Mouse (Mus musculus): Measurements from ENCODE around the gene Pdcd4. TPM values are rescaled to one million over a fixed set of nuclear protein-coding genes. Genes with fewer than 3 reads are reported as not detected.

The Pdcd4 gene
- polyA plus RNA-seq (2012; fragmentation: generic; extraction: Trizol), result 2.4 TPM
- long read RNA-seq, experiment 1, partial matches to known transcripts, result 3 of 34 reads
- long read RNA-seq, experiment 1, other reads (novel, unspliced or antisense), result 27 of 34 reads
- long read RNA-seq, experiment 2, result 0 reads

GRCm38 (mm10) chr19:53892061-53892460, at the start of gene Pdcd4:
Gene Pdcd4, plus strand, starts transcription at chr19:53892231.
- H3K79me3 ChIP-seq (ENCODE audit: low read depth), result no peaks in the 10 kb centered on the region

GRCm38 (mm10) chr19:53843972-53844371, 48.1 kb upstream of the Pdcd4 start:
- no peaks in the 10 kb centered on the region for H3K79me2 ChIP-seq (ENCODE audit: control insufficient read depth, insufficient read depth)
- no peak overlapping the region for H3ac ChIP-seq (ENCODE audit: control insufficient read depth, insufficient read length, low read depth)
- peaks cover 24% of the 10 kb centered on the region for H3K36me3 ChIP-seq (ENCODE audit: control insufficient read depth, insufficient read depth)
- H3K79me3 ChIP-seq (ENCODE audit: low read depth), result no peaks in the 10 kb centered on the region
- TF ChIP-seq MAX (IDR thresholded peaks at IDR 0.05) (no peak), MYOG (IDR thresholded peaks at IDR 0.05; ENCODE audit: control insufficient read depth, extremely low read depth, insufficient read length) (no peak), MYOD1 (IDR thresholded peaks at IDR 0.05; ENCODE audit: control insufficient read depth, insufficient read length, low read depth) (no peak), USF1 (IDR thresholded peaks at IDR 0.05; ENCODE audit: low read depth) (no peak), CTCF (IDR thresholded peaks at IDR 0.05; ENCODE audit: control insufficient read depth, insufficient read depth, insufficient read length) (no peak), CEBPB (IDR thresholded peaks at IDR 0.05; ENCODE audit: low read depth) (no peak), FOSL1 (IDR thresholded peaks at IDR 0.05; ENCODE audit: insufficient read depth, low read length, poor library complexity, severe bottlenecking) (no peak)
- H3K27me3 ChIP-seq (ENCODE audit: control insufficient read depth, insufficient read depth, insufficient read length), result no peaks in the 10 kb centered on the region
- no peak overlapping the region for H3K4me3 ChIP-seq (ENCODE audit: insufficient read depth, poor library complexity, severe bottlenecking)

More at GRCm38 (mm10) chr19:53892061-53892460, at the start of gene Pdcd4:
- Histone ChIP-seq H3K79me2 (ENCODE audit: control insufficient read depth, insufficient read depth) (no peaks in the 10 kb centered on the region), H3K27me3 (ENCODE audit: control insufficient read depth, insufficient read depth, insufficient read length) (no peaks in the 10 kb centered on the region), H3ac (ENCODE audit: control insufficient read depth, insufficient read length, low read depth) (no peak within 1 kb of the TSS), H3K36me3 (ENCODE audit: control insufficient read depth, insufficient read depth) (no peaks in the 10 kb centered on the region), H3K4me3 (ENCODE audit: insufficient read depth, poor library complexity, severe bottlenecking) (no peak within 1 kb of the TSS)
- no peak for TF ChIP-seq CTCF (IDR thresholded peaks at IDR 0.05; ENCODE audit: control insufficient read depth, insufficient read depth, insufficient read length)
- no peak for TF ChIP-seq FOSL1 (IDR thresholded peaks at IDR 0.05; ENCODE audit: insufficient read depth, low read length, poor library complexity, severe bottlenecking)
- TF ChIP-seq MAX (IDR thresholded peaks at IDR 0.05), result no peak
- TF ChIP-seq USF1 (IDR thresholded peaks at IDR 0.05; ENCODE audit: low read depth), result no peak
- TF ChIP-seq MYOD1 (IDR thresholded peaks at IDR 0.05; ENCODE audit: control insufficient read depth, insufficient read length, low read depth), result no peak
- no peak for TF ChIP-seq MYOG (IDR thresholded peaks at IDR 0.05; ENCODE audit: control insufficient read depth, extremely low read depth, insufficient read length)
- no peak for TF ChIP-seq CEBPB (IDR thresholded peaks at IDR 0.05; ENCODE audit: low read depth)

GRCm38 (mm10) chr19:53848272-53848995, 43.6 kb upstream of the Pdcd4 start:
- Histone ChIP-seq H3K36me3 (ENCODE audit: control insufficient read depth, insufficient read depth) (peaks cover 25% of the 10 kb centered on the region), H3K79me2 (ENCODE audit: control insufficient read depth, insufficient read depth) (no peaks in the 10 kb centered on the region), H3K4me3 (ENCODE audit: insufficient read depth, poor library complexity, severe bottlenecking) (no peak overlapping the region), H3K79me3 (ENCODE audit: low read depth) (no peaks in the 10 kb centered on the region), H3K27me3 (ENCODE audit: control insufficient read depth, insufficient read depth, insufficient read length) (no peaks in the 10 kb centered on the region), H3ac (ENCODE audit: control insufficient read depth, insufficient read length, low read depth) (no peak overlapping the region)
- TF ChIP-seq MAX (IDR thresholded peaks at IDR 0.05) (no peak), MYOD1 (IDR thresholded peaks at IDR 0.05; ENCODE audit: control insufficient read depth, insufficient read length, low read depth) (no peak), CTCF (IDR thresholded peaks at IDR 0.05; ENCODE audit: control insufficient read depth, insufficient read depth, insufficient read length) (no peak), CEBPB (IDR thresholded peaks at IDR 0.05; ENCODE audit: low read depth) (no peak), MYOG (IDR thresholded peaks at IDR 0.05; ENCODE audit: control insufficient read depth, extremely low read depth, insufficient read length) (no peak)

DNA sequence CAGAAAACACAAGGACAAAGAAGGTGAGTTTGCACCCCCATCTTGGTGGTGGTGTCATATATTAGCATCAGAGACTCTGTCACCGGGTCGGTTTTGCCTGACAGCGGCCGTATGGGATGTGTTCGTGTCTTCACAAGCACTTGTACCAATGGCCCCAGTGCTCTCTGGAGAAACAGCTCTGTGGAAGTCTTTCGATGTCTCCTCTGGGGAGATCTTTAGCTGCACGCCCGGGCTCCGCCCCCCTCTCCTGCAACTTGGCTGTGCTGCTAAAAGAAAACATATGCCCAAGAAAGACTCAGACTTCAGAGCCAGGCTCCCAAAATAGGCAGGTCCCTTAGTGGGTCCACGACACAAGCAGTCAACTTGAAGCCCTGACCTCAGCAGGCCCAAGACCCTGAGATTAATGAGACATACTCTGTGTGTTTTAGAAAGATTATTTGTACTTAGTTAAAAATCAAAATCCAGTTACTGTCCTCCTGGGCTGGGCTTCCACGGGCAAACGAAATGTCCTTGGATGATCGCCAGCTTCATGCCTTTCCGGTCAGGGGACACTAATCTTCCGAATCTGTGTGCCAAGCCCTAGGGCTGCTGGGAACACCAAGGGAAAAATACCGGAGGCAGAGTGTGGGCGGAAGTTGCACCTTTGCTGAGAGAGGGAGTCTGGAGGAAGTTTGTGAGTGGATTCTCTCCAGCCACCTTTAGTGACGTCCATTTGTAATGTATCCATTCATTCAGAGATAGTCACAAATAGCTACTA, 41.7 kb upstream of the Pdcd4 start:
- no peak overlapping the region for H3ac ChIP-seq (ENCODE audit: control insufficient read depth, insufficient read length, low read depth)
- H3K4me3 ChIP-seq (ENCODE audit: insufficient read depth, poor library complexity, severe bottlenecking), result no peak overlapping the region
- H3K79me2 ChIP-seq (ENCODE audit: control insufficient read depth, insufficient read depth), result no peaks in the 10 kb centered on the region
- no peaks in the 10 kb centered on the region for H3K27me3 ChIP-seq (ENCODE audit: control insufficient read depth, insufficient read depth, insufficient read length)
- H3K36me3 ChIP-seq (ENCODE audit: control insufficient read depth, insufficient read depth), result peaks cover 19% of the 10 kb centered on the region
- no peaks in the 10 kb centered on the region for H3K79me3 ChIP-seq (ENCODE audit: low read depth)
- TF ChIP-seq CTCF (IDR thresholded peaks at IDR 0.05; ENCODE audit: control insufficient read depth, insufficient read depth, insufficient read length), result no peak
- TF ChIP-seq MAX (IDR thresholded peaks at IDR 0.05), result no peak
- TF ChIP-seq MYOD1 (IDR thresholded peaks at IDR 0.05; ENCODE audit: control insufficient read depth, insufficient read length, low read depth), result no peak
- no peak for TF ChIP-seq USF1 (IDR thresholded peaks at IDR 0.05; ENCODE audit: low read depth)
- no peak for TF ChIP-seq MYOG (IDR thresholded peaks at IDR 0.05; ENCODE audit: control insufficient read depth, extremely low read depth, insufficient read length)
- no peak for TF ChIP-seq FOSL1 (IDR thresholded peaks at IDR 0.05; ENCODE audit: insufficient read depth, low read length, poor library complexity, severe bottlenecking)
- no peak for TF ChIP-seq CEBPB (IDR thresholded peaks at IDR 0.05; ENCODE audit: low read depth)

GRCm38 (mm10) chr19:53851352-53851751, 40.7 kb upstream of the Pdcd4 start:
- Histone ChIP-seq H3K79me3 (ENCODE audit: low read depth) (no peaks in the 10 kb centered on the region), H3K36me3 (ENCODE audit: control insufficient read depth, insufficient read depth) (peaks cover 18% of the 10 kb centered on the region), H3ac (ENCODE audit: control insufficient read depth, insufficient read length, low read depth) (no peak overlapping the region), H3K79me2 (ENCODE audit: control insufficient read depth, insufficient read depth) (no peaks in the 10 kb centered on the region), H3K4me3 (ENCODE audit: insufficient read depth, poor library complexity, severe bottlenecking) (no peak overlapping the region), H3K27me3 (ENCODE audit: control insufficient read depth, insufficient read depth, insufficient read length) (no peaks in the 10 kb centered on the region)
- TF ChIP-seq MYOD1 (IDR thresholded peaks at IDR 0.05; ENCODE audit: control insufficient read depth, insufficient read length, low read depth) (no peak), CTCF (IDR thresholded peaks at IDR 0.05; ENCODE audit: control insufficient read depth, insufficient read depth, insufficient read length) (no peak), FOSL1 (IDR thresholded peaks at IDR 0.05; ENCODE audit: insufficient read depth, low read length, poor library complexity, severe bottlenecking) (no peak), USF1 (IDR thresholded peaks at IDR 0.05; ENCODE audit: low read depth) (no peak), MYOG (IDR thresholded peaks at IDR 0.05; ENCODE audit: control insufficient read depth, extremely low read depth, insufficient read length) (no peak), CEBPB (IDR thresholded peaks at IDR 0.05; ENCODE audit: low read depth) (no peak), MAX (IDR thresholded peaks at IDR 0.05) (no peak)
